Mouse (Mus musculus) cerebellum, postnatal 10 days (tissue): ENCODE measurements around the gene Efna1.

ENCODE experiments used
- DNase-seq, 2 experiments: peaks; one replicate each; pipeline ENCODE4 v3.0.0; 2021; ENCODE audit warnings: mixed read lengths in 2 of 2

Efna1 gene

DNA sequence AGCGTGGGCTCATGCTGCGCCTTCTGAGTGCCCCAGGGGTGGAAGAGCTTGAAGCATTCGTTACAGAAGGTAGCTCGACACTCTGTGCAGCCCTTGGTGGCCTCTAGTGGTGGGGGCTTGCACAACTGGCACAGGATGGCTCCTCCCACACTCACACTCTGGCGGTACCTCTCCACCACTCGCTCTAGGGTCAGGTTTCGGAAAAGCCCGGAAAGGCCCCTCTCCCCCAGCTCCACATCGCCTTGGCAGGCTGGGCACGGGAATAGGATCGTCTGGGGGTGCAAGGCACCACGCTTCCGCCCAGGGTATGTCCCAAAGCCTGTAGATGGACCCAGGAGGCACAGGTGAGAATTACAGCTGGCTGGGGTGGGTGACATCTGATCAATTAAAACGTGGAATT, 37.3 kb downstream of the Efna1 start:
- DNase-seq, result peak; percentile 67 to 69

DNA sequence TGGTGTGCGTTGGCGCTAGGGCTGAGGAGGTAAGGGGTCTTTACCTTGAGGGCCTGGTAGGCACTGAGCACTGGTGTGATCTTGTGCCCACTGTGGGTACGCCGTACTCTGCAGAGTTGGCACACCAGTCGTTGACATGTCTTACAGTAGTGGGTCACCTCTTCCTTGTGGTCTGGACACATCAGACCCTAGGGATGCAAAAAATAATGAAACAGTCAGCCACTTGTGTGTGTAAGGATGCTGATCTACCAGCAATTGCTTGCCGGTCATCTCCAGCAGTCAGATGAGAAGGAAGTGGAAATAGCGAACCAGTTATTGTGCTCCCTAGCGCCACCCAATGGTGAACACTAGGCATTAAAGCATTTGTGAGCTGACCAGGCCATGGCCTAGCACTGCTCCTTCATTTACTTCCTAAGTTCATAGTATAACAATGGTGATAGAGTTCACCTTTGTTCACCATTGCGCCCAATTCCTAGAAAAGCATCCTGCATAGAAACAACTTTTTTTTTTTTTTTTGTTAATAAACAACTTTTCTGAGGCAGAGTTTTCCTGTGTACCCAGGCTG, 38.5 kb downstream of the Efna1 start:
- DNase-seq, result peak; percentile 83 to 91

DNA sequence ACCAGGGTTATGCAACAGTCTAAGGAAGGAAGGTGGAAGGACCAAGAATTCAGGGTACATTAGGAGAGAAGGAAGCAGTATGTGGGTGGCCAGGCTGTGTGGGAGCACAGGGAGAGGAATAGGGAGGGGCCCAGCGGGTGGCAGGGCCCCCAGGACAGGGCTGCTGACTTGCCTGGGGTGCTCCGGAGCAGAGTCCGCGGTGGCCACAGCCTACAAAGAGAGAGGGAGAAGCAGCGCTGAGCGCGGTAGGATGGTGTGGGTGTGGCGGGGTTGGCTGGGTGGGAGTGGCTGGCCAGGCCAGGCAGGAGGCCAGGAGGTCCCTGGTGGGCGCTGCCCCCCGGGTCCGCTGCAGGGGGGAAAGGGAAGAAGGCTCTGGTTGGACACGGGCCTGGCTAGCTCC, 42.4 kb downstream of the Efna1 start:
- DNase-seq, result no peak

GRCm38 (mm10) chr3:89237682-89238081, 43.3 kb downstream of the Efna1 start:
- DNase-seq, result no peak

- no peak for DNase-seq
These were observed 44.4 kb downstream of the Efna1 start for GRCm38 (mm10) chr3:89236516-89236915.

DNA sequence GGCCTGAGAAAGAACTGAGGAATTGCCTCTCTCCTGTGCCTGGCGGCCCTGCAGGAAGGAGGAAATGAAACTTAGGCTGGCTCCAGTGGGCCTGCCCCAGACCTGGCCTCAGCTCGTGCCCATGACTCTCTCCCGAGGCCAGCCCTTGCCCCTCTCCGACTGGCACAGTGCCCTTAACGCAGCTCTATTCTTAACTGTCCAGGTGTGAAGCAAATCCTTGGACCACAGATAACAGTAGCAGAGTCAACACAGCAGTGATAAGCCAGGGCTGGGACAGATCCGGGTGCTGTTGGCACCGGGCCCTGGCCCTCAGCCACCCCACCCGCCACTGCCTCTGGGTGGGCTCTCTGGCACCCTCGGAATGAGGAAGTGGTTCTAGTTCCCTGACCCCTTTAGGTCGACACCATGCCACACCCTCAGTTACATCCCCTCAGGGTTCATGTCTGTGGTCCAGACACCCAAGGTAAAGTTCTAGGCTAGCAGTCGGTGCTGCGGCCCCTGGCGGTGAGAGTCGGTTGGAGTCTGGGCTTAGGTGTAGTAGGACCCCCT, 47.3 kb downstream of the Efna1 start:
- no peak for DNase-seq

DNA sequence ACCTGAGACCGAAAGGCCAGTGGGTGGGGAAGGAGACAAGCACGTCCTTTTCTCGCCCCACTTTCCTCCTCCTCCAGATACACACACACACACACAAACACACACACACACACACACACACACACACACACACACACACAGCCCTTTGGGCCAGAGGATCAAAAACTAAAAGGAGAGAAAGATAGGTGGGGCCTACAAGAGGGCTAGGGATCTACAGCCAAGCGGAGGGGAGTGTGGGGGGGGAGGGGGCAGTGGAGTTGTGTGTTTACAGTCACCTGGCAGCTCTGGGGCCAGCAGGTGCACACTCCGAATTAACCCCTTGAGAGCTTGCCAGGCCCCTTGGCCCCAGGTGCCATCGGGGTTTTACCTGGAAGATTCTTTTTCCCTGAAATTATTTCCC, 48.3 kb downstream of the Efna1 start:
- DNase-seq, result no peak

GRCm38 (mm10) chr3:89231772-89232275, 49.1 kb downstream of the Efna1 start:
- peak; percentile 54 to 55 for DNase-seq

DNA sequence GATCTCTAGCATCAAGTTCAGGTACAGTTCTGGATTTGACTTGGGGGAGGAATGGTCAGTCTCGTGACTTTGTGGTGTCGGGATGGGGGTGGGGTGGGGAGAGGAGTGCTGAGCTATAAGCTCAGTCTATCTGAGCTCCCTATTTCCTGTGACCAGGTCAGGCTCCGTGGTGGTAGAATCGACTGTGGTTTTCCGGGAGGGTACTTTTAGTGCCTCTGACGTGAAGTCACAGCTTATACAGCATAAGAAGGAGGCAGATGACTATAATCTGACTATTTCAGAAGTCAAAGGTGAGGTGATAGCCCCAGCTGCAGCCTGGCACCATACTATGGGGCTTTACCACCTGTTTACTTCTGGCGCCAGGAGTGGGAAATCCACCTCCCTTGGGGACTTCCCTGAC, 49.6 kb downstream of the Efna1 start:
- no peak for DNase-seq

- DNase-seq, result no peak
These were observed 50.4 kb downstream of the Efna1 start for GRCm38 (mm10) chr3:89230561-89230960.

- no peak for DNase-seq
These were observed 51.7 kb downstream of the Efna1 start for GRCm38 (mm10) chr3:89229276-89229675.

- no peak for DNase-seq
These were observed 52.1 kb downstream of the Efna1 start, which contains the start of gene Muc1 for GRCm38 (mm10) chr3:89228836-89229235. Gene Muc1 (plus strand): TSS chr3:89229057.

DNA sequence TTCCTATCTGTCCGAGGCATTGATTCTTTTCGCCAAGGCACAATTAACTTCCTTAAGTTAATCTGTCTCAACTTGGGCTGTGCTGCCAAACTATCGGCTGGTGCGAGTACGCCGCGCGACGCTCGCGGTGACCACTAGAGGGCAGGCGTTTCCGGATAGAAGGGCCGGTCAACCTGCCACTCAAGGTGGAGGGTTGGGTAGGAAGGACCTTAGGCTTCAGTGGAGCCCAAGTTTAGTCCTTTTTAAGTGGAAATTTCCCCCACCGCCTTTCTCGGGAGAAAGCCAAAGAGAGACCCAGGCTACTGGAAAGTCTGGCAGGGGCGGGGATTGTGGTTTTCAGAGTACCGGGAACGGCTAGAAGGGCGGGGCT, 52.8 kb downstream of the Efna1 start:
- peak; percentile 94 to 96 for DNase-seq

GRCm38 (mm10) chr3:89227307-89228179, 53.4 kb downstream of the Efna1 start:
- peak; percentile 77 to 83 for DNase-seq

DNA sequence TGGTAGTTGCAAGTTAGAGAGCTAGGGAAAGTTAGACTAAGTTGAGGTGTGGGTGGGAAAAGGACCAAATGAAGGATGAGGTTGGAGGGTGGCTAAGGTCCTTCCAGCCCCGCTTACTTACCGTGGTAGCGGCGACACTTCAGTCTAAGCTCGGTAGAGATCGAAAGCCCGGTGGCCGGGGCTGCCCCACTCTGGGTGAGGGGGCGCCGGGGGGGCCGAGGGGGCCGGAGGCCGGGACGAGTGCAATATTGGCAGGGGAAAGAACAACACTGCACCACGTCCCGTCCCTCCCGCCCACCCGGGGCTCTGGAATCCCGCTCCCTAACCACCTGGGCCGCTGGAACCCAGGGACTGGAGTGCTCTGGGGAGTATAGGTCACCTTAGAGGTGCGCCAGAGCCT, 54.0 kb downstream of the Efna1 start, which contains the start of gene Mtx1:
Gene Mtx1 (minus strand): TSS at position 189 of the 400 bp plus-strand sequence.
- DNase-seq, result no peak

DNA sequence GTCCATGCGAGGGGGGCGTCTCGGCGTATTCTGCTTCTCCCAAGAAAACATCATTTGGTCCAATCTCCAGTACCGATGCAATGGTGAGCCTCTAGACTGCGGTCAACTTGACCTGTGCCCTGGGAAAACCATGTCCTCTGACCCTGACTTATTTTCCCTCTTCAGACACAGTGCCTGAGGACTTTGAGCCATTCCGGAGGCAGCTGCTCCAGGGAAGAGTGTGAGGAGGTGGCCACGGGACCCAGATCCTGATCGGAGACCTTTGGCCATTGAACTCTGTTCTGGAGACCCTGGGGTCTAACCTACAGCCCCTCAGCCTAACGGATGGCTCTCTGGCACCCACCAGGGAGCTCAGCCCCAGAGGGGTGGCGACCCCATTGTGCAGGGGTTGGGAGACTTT, 54.6 kb downstream of the Efna1 start:
- DNase-seq, result no peak

GRCm38 (mm10) chr3:89225918-89226317, 55.0 kb downstream of the Efna1 start:
- no peak for DNase-seq

DNA sequence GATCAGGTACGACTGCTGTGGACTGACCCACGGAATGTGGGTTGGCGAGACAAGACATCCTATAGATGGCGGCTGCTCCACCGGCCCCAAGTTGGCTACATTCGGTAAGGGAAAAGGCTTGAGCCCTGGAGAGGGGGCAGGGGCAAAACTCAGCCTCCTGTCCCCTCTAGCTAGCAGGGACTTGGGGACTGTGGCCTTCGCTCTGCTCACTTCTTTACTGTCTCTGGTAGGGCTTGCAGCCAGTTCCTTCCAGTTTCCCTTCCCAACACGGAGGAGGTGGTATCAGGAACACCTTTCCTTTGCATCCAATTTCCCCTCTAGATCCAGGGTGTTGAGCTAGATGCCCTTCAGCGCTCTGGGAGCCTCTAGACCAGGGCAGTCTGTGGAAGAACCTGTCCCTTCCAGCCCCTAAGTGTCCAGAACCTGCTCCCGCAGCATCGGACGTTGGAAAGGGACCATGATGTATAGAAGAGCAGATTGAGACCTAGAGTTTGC, 55.6 kb downstream of the Efna1 start:
- DNase-seq, result no peak

DNA sequence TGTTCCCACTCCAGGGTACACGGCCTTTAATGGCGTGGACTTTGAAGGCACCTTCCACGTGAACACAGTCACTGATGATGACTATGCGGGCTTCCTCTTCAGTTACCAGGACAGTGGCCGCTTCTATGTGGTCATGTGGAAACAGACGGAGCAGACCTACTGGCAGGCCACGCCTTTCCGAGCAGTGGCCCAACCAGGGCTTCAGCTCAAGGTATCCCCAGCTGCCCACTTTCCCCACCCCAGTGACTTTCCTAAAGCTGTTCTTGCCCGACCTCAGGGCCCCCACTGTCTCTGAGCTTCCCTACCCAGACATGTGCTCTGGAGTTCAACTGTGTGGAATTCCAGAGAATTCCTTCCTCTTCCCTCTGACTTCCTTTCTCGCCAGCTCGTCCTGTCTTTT, 56.1 kb downstream of the Efna1 start:
- DNase-seq, result no peak
